Mouse (Mus musculus) CH12.LX (cell line): ENCODE measurements around the gene Sept8.

ENCODE experiments used
- CHD1 ChIP-seq: IDR thresholded peaks from 2 replicates; pipeline ENCODE4 v1.6.1; 2012; ENCODE audit warnings: low read depth, low read length, improper control_type of control experiment, inconsistent platforms
- CTCF ChIP-seq, 2 experiments: IDR thresholded peaks in 1 of 2; conservative IDR thresholded peaks in 1 of 2; 2 replicates each; pipeline ENCODE4 v1.5.1; 2011 to 2012; ENCODE audit warnings: low read depth in 2 of 2, low read length in 2 of 2, improper control_type of control experiment in 1 of 2, inconsistent platforms in 1 of 2, mild to moderate bottlenecking in 1 of 2, moderate library complexity in 1 of 2
- EP300 ChIP-seq: IDR thresholded peaks from 2 replicates; pipeline ENCODE4 v1.6.1; 2011; ENCODE audit warnings: low read length, improper control_type of control experiment
- MAFK ChIP-seq: IDR thresholded peaks from 2 replicates; pipeline ENCODE4 v1.6.1; 2011; ENCODE audit warnings: low read length, improper control_type of control experiment; ENCODE audit not compliant: insufficient replicate concordance
- MAX ChIP-seq: IDR thresholded peaks from 2 replicates; pipeline ENCODE4 v1.6.1; 2011; ENCODE audit warnings: low read length, improper control_type of control experiment
- MAZ ChIP-seq: IDR thresholded peaks from 2 replicates; pipeline ENCODE4 v1.6.1; 2012; ENCODE audit warnings: low read depth, mild to moderate bottlenecking, inconsistent platforms, low read length, improper control_type of control experiment, moderate library complexity
- NRF1 ChIP-seq: IDR thresholded peaks from 2 replicates; pipeline ENCODE4 v1.6.1; 2014; ENCODE audit warnings: low read depth, mild to moderate bottlenecking, inconsistent platforms, low read length, improper control_type of control experiment, moderate library complexity
- POLR2A ChIP-seq: IDR thresholded peaks from 2 replicates; pipeline ENCODE4 v1.6.1; 2011; ENCODE audit warnings: low read depth, mild to moderate bottlenecking, improper control_type of control experiment, low read length
- TBP ChIP-seq: conservative IDR thresholded peaks from 2 replicates; pipeline ENCODE4 v1.6.1; 2011; ENCODE audit warnings: low read depth, low read length, improper control_type of control experiment
- USF1 ChIP-seq: IDR thresholded peaks from 2 replicates; pipeline ENCODE4 v1.6.1; 2014; ENCODE audit warnings: low read depth, mild to moderate bottlenecking, inconsistent platforms, low read length, improper control_type of control experiment
- ZMIZ1 ChIP-seq: IDR thresholded peaks from 2 replicates; pipeline ENCODE4 v1.6.1; 2012; ENCODE audit warnings: low read depth, mild to moderate bottlenecking, inconsistent platforms, low read length, improper control_type of control experiment
- ZNF384 ChIP-seq: IDR thresholded peaks from 2 replicates; pipeline ENCODE4 v1.6.1; 2012; ENCODE audit warnings: low read depth, low read length, improper control_type of control experiment, inconsistent platforms

DNA sequence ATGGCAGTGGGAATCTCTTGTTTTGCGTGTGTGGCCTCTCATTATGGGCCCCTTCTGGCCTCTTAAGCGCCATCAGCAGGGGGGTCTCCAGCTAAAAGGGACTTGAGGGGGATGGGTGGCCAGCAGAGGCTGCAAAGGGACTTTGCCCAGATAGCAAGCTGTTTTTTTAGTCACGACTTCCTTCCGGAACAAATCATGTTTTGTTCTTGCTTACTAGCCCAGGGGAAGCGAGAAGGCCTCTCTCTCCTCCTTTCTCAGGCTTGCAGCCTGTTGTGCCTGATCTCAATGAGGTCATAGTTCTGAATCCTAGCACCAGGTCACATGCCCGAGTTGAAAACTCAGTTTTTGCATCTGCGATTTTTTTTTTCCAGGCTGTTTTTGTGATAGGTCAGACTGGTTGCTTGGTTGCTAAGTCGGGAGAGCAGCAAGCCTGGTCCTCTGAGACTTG lies 27.1 kb upstream of the Sept8 start:
- TF ChIP-seq TBP (peak; percentile 31; the same call in 1 of the 2 replicates), MAX (peak; percentile 88), CTCF (conservative IDR thresholded peaks at IDR 0.05 in 1 of 2, IDR thresholded peaks at IDR 0.05 in 1 of 2; ENCODE audit: low read depth in 2 of 2, low read length in 2 of 2) (no peak), POLR2A (peak; percentile 48), CHD1 (no peak), MAFK (peak; percentile 71; the same call in 1 of the 2 replicates), USF1 (peak; percentile 83), EP300 (peak; percentile 83), ZNF384 (peak; percentile 95), MAZ (peak; percentile 70; the same call in 1 of the 2 replicates), ZMIZ1 (peak; percentile 48; the same call in 1 of the 2 replicates), NRF1 (no peak; the same call in 1 of the 2 replicates)
